Mouse (Mus musculus) MEL (cell line): ENCODE measurements around the gene Synpo2. TPM values are rescaled to one million over a fixed set of nuclear protein-coding genes. Genes with fewer than 3 reads are reported as not detected.

Source experiments
- DNase-seq: peaks from one replicate; pipeline ENCODE4 v3.0.0; 2011; ENCODE audit warnings: low read depth, low spot score
- H3K27ac ChIP-seq: 2 replicates; pipeline ENCODE4 v1.5.1; 2012; ENCODE audit warnings: low read depth, mild to moderate bottlenecking, control low read depth, low read length, moderate library complexity; ENCODE audit not compliant: control insufficient read depth
- H3K27me3 ChIP-seq, 2 experiments: fragments of 150-350 bp in 1 of 2; sonication (generic) in 1 of 2; 2 replicates each; pipeline ENCODE4 v1.6.1; 2012; ENCODE audit warnings: low read length in 2 of 2, mild to moderate bottlenecking in 2 of 2, improper control_type of control experiment in 1 of 2, moderate library complexity in 1 of 2; ENCODE audit not compliant: insufficient read depth in 2 of 2, control insufficient read depth in 1 of 2
- H3K36me3 ChIP-seq, 2 experiments: 2 replicates each; pipeline ENCODE4 v1.6.1; 2012 to 2014; ENCODE audit warnings: low read length in 2 of 2, improper control_type of control experiment in 1 of 2, inconsistent platforms in 1 of 2, mild to moderate bottlenecking in 1 of 2; ENCODE audit not compliant: insufficient read depth in 2 of 2, control insufficient read depth in 1 of 2
- H3K4me1 ChIP-seq, 2 experiments: fragments of 150-350 bp in 1 of 2; sonication (generic) in 1 of 2; 2 replicates each; pipeline ENCODE4 v1.6.1; 2012; ENCODE audit warnings: low read length in 2 of 2, improper control_type of control experiment in 1 of 2, mild to moderate bottlenecking in 1 of 2; ENCODE audit not compliant: insufficient read depth in 2 of 2, control insufficient read depth in 1 of 2
- H3K4me3 ChIP-seq, 2 experiments: fragments of 150-350 bp in 1 of 2; sonication (generic) in 1 of 2; 2 replicates each; pipeline ENCODE4 v1.5.1; 2012; ENCODE audit warnings: low read depth in 2 of 2, low read length in 2 of 2, mild to moderate bottlenecking in 2 of 2, moderate library complexity in 2 of 2, control low read depth in 1 of 2, improper control_type of control experiment in 1 of 2; ENCODE audit not compliant: control insufficient read depth in 1 of 2, insufficient read depth in 1 of 2
- H3K79me2 ChIP-seq: 2 replicates; pipeline ENCODE4 v1.6.1; 2012; ENCODE audit warnings: mild to moderate bottlenecking, low read length, moderate library complexity; ENCODE audit not compliant: control insufficient read depth, poor library complexity, insufficient read depth
- H3K9ac ChIP-seq: 2 replicates; pipeline ENCODE4 v1.6.1; 2012; ENCODE audit warnings: low read depth, mild to moderate bottlenecking, control low read depth, low read length, moderate library complexity; ENCODE audit not compliant: control insufficient read depth, poor library complexity, severe bottlenecking
- H3K9me3 ChIP-seq: fragments of 150-350 bp; sonication (generic); replicated peaks from 2 replicates; pipeline ENCODE4 v1.6.1; 2012; ENCODE audit warnings: mild to moderate bottlenecking, low read length, improper control_type of control experiment, moderate library complexity; ENCODE audit not compliant: insufficient read depth
- E2F4 ChIP-seq: IDR thresholded peaks from 2 replicates; pipeline ENCODE4 v1.6.1; 2011; ENCODE audit warnings: low read depth, low read length, improper control_type of control experiment, borderline replicate concordance
- EP300 ChIP-seq, 2 experiments: IDR thresholded peaks; 2 replicates each; pipeline ENCODE4 v1.6.1; 2011; ENCODE audit warnings: improper control_type of control experiment in 2 of 2, low read length in 2 of 2, low read depth in 1 of 2, mild to moderate bottlenecking in 1 of 2
- GATA1 ChIP-seq: IDR thresholded peaks from 2 replicates; pipeline ENCODE4 v1.6.1; 2011; ENCODE audit warnings: low read depth, low read length, improper control_type of control experiment
- HCFC1 ChIP-seq: IDR thresholded peaks from 2 replicates; pipeline ENCODE4 v1.6.1; 2012; ENCODE audit warnings: low read depth, mild to moderate bottlenecking, inconsistent platforms, low read length, improper control_type of control experiment, moderate library complexity
- JUND ChIP-seq: IDR thresholded peaks from 2 replicates; pipeline ENCODE4 v1.6.1; 2011; ENCODE audit warnings: low read depth, mild to moderate bottlenecking, improper control_type of control experiment, low read length
- KAT2A ChIP-seq: conservative IDR thresholded peaks from 2 replicates; pipeline ENCODE4 v1.6.1; 2012; ENCODE audit warnings: low read depth, low read length, improper control_type of control experiment, inconsistent platforms
- MAFK ChIP-seq: IDR thresholded peaks from 2 replicates; pipeline ENCODE4 v1.6.1; 2011; ENCODE audit warnings: low read depth, mild to moderate bottlenecking, low read length, improper control_type of control experiment, borderline replicate concordance
- MAX ChIP-seq: IDR thresholded peaks from 2 replicates; pipeline ENCODE4 v1.6.1; 2011; ENCODE audit warnings: low read length, improper control_type of control experiment
- MAZ ChIP-seq: IDR thresholded peaks from 2 replicates; pipeline ENCODE4 v1.6.1; 2012; ENCODE audit warnings: low read depth, mild to moderate bottlenecking, inconsistent platforms, low read length, improper control_type of control experiment
- MXI1 ChIP-seq: IDR thresholded peaks from 2 replicates; pipeline ENCODE4 v1.6.1; 2011; ENCODE audit warnings: mild to moderate bottlenecking, low read depth, low read length, improper control_type of control experiment
- NELFE ChIP-seq: IDR thresholded peaks from 2 replicates; pipeline ENCODE4 v1.6.1; 2011; ENCODE audit warnings: low read depth, low read length, improper control_type of control experiment
- NRF1 ChIP-seq: IDR thresholded peaks from 2 replicates; pipeline ENCODE4 v1.6.1; 2014; ENCODE audit warnings: low read depth, mild to moderate bottlenecking, inconsistent platforms, low read length, improper control_type of control experiment, moderate library complexity; ENCODE audit not compliant: poor library complexity, insufficient read depth, severe bottlenecking
- POLR2AphosphoS5 ChIP-seq: IDR thresholded peaks from 2 replicates; pipeline ENCODE4 v1.6.1; 2012; ENCODE audit warnings: low read depth, borderline replicate concordance, mild to moderate bottlenecking, inconsistent platforms, low read length, moderate library complexity, mixed read lengths
- RCOR1 ChIP-seq: IDR thresholded peaks from 2 replicates; pipeline ENCODE4 v1.6.1; 2012; ENCODE audit warnings: low read depth, mild to moderate bottlenecking, inconsistent platforms, low read length, improper control_type of control experiment
- SMC3 ChIP-seq: IDR thresholded peaks from 2 replicates; pipeline ENCODE4 v1.6.1; 2011; ENCODE audit warnings: low read depth, low read length, improper control_type of control experiment
- TBP ChIP-seq: IDR thresholded peaks from 2 replicates; pipeline ENCODE4 v1.8.0; 2011; ENCODE audit warnings: low read depth, low read length, improper control_type of control experiment
- TCF12 ChIP-seq: IDR thresholded peaks from 2 replicates; pipeline ENCODE4 v1.6.1; 2014; ENCODE audit warnings: low read depth, mild to moderate bottlenecking, inconsistent platforms, low read length, improper control_type of control experiment, moderate library complexity
- UBTF ChIP-seq: IDR thresholded peaks from 2 replicates; pipeline ENCODE4 v1.6.1; 2012; ENCODE audit warnings: low read depth, mild to moderate bottlenecking, inconsistent platforms, low read length, improper control_type of control experiment, moderate library complexity, borderline replicate concordance; ENCODE audit not compliant: insufficient read depth
- ZC3H11A ChIP-seq: IDR thresholded peaks from 2 replicates; pipeline ENCODE4 v1.6.1; 2012; ENCODE audit warnings: low read depth, mild to moderate bottlenecking, inconsistent platforms, low read length, improper control_type of control experiment
- ZNF384 ChIP-seq: IDR thresholded peaks from 2 replicates; pipeline ENCODE4 v1.6.1; 2012; ENCODE audit warnings: low read depth, mild to moderate bottlenecking, inconsistent platforms, low read length, improper control_type of control experiment
- polyA plus RNA-seq, 2 experiments: library from polyadenylated mRNA; stranded (reverse) in 1 of 2; unstranded in 1 of 2; fragments of >175 nt in 1 of 2; fragments of >200 nt in 1 of 2; gene quantifications; 2 replicates each; pipeline versions ENCODE4 v1.2.1 to v1.2.4; 2012; ENCODE audit warnings: low replicate concordance in 2 of 2, low read depth in 1 of 2; ENCODE audit not compliant: insufficient read length in 2 of 2, insufficient read depth in 1 of 2, missing spikeins in 1 of 2
- total RNA-seq: library from RNA; depleted of rRNA; stranded (reverse); fragments of 300-350 nt; gene quantifications from 2 replicates; pipeline ENCODE4 v1.2.3, GENCODE M21; 2012

Synpo2 gene
- total and polyA plus RNA-seq, 3 experiments: 0.04 TPM; not detected in 2

GRCm38 (mm10) chr3:123166450-123166849 is 69.5 kb downstream of the Synpo2 start:
- no peak for DNase-seq
- Histone ChIP-seq H3K27ac (no peak overlapping the region), H3K4me3 (no peak overlapping the region), H3K9ac (no peak overlapping the region)
- TF ChIP-seq KAT2A (no peak), HCFC1 (no peak)
- TF ChIP-seq, all 39 proteins: peak for 0
- Histone ChIP-seq H3K36me3 (no peaks in the 10 kb centered on the region), H3K27me3 (peaks cover 0 to 3% of the 10 kb centered on the region in 2 experiments), H3K4me1 (no peaks in the 10 kb centered on the region), H3K79me2 (no peaks in the 10 kb centered on the region), H3K9me3 (no peaks in the 10 kb centered on the region)

- H3K36me3 ChIP-seq: no peaks in the 10 kb centered on the region
- no peak overlapping the region for H3K9ac ChIP-seq
- TF ChIP-seq HCFC1 (no peak), SMC3 (no peak), NELFE (no peak), ZC3H11A (no peak), MXI1 (no peak), E2F4 (no peak), ZNF384 (no peak)
- H3K79me2 ChIP-seq: no peaks in the 10 kb centered on the region
- no peak overlapping the region for H3K4me3 ChIP-seq
- no peaks in the 10 kb centered on the region for H3K4me1 ChIP-seq
- no peak for DNase-seq
- H3K9me3 ChIP-seq: no peaks in the 10 kb centered on the region
- H3K27me3 ChIP-seq: peaks cover 0 to 3% of the 10 kb centered on the region in 2 experiments
- H3K27ac ChIP-seq: no peak overlapping the region
These were observed 71.8 kb downstream of the Synpo2 start for GRCm38 (mm10) chr3:123164183-123164582.

GRCm38 (mm10) chr3:123163192-123163523 is 72.8 kb downstream of the Synpo2 start:
- H3K27ac ChIP-seq: no peak overlapping the region
- DNase-seq: no peak
- H3K4me3 ChIP-seq: no peak overlapping the region
- H3K36me3 ChIP-seq: no peaks in the 10 kb centered on the region
- H3K9me3 ChIP-seq: no peaks in the 10 kb centered on the region
- no peak for TF ChIP-seq KAT2A
- no peak for TF ChIP-seq MAZ
- no peak for TF ChIP-seq MAX
- no peak for TF ChIP-seq RCOR1
- no peak for TF ChIP-seq NRF1
- no peak for TF ChIP-seq UBTF
- TF ChIP-seq TBP: no peak
- no peak for TF ChIP-seq ZNF384
- no peak for TF ChIP-seq POLR2AphosphoS5
- TF ChIP-seq MAFK: no peak
- no peak for TF ChIP-seq EP300 (IDR thresholded peaks at IDR 0.05; ENCODE audit: low read depth in 1 of 2, low read length in 2 of 2)
- no peak for TF ChIP-seq JUND
- TF ChIP-seq TCF12: no peak
- no peak for TF ChIP-seq SMC3
- TF ChIP-seq GATA1: no peak
- no peaks in the 10 kb centered on the region for H3K4me1 ChIP-seq
- H3K79me2 ChIP-seq: no peaks in the 10 kb centered on the region
- no peak overlapping the region for H3K9ac ChIP-seq
- H3K27me3 ChIP-seq: peaks cover 0 to 3% of the 10 kb centered on the region in 2 experiments
